Mouse (Mus musculus) CH12F3 (cell line): ENCODE measurements around the gene Nfkb1.

Source experiments
- in situ Hi-C: fragments of 300-500 bp; cut with MboI; formaldehyde crosslinking; loops from 2 replicates; pipeline ENCODE4 v1.14.3; 2020; ENCODE audit warnings: low sequenced_read_pairs

The Nfkb1 gene

GRCm38 (mm10) chr3:135594238-135594917, 97.0 kb downstream of the Nfkb1 start:
- in situ Hi-C loops = no loop called here

- in situ Hi-C loops = no loop called here
Measured at GRCm38 (mm10) chr3:135592011-135592410, 99.3 kb downstream of the Nfkb1 start.

- in situ Hi-C loops = no loop called here
Measured at GRCm38 (mm10) chr3:135591376-135591775, 100.0 kb downstream of the Nfkb1 start.

- in situ Hi-C loops = no loop called here
Measured at GRCm38 (mm10) chr3:135590471-135590870, 100.9 kb downstream of the Nfkb1 start.

GRCm38 (mm10) chr3:135586471-135586880, 104.9 kb downstream of the Nfkb1 start:
- in situ Hi-C loops = no loop called here

- in situ Hi-C loops = no loop called here
Measured at GRCm38 (mm10) chr3:135586060-135586459, 105.3 kb downstream of the Nfkb1 start.

- in situ Hi-C loops = no loop called here
Measured at GRCm38 (mm10) chr3:135585482-135585881, 105.9 kb downstream of the Nfkb1 start.

GRCm38 (mm10) chr3:135582246-135582645, 109.1 kb downstream of the Nfkb1 start:
- in situ Hi-C loops = no loop called here

GRCm38 (mm10) chr3:135581606-135582117, 109.7 kb downstream of the Nfkb1 start:
- in situ Hi-C loops = no loop called here

- in situ Hi-C loops = no loop called here
Measured at GRCm38 (mm10) chr3:135580439-135581275, 110.7 kb downstream of the Nfkb1 start.

- in situ Hi-C loops = no loop called here
Measured at GRCm38 (mm10) chr3:135579179-135579578, 112.2 kb downstream of the Nfkb1 start.

- in situ Hi-C loops = no loop called here
Measured at GRCm38 (mm10) chr3:135578588-135579140, 112.7 kb downstream of the Nfkb1 start.

- in situ Hi-C loops = no loop called here
Measured at GRCm38 (mm10) chr3:135575126-135575525, 116.2 kb downstream of the Nfkb1 start.

- in situ Hi-C loops = no loop called here
Measured at GRCm38 (mm10) chr3:135573051-135573450, 118.3 kb downstream of the Nfkb1 start.

GRCm38 (mm10) chr3:135571540-135571939, 119.8 kb downstream of the Nfkb1 start:
- in situ Hi-C loops = no loop called here

- in situ Hi-C loops = no loop called here
Measured at GRCm38 (mm10) chr3:135568633-135569032, 122.7 kb downstream of the Nfkb1 start.

- in situ Hi-C loops = no loop called here
Measured at GRCm38 (mm10) chr3:135567888-135568287, 123.5 kb downstream of the Nfkb1 start.

- in situ Hi-C loops = no loop called here
Measured at GRCm38 (mm10) chr3:135565306-135565705, 126.0 kb downstream of the Nfkb1 start.

- in situ Hi-C loops = no loop called here
Measured at GRCm38 (mm10) chr3:135564706-135565105, 126.6 kb downstream of the Nfkb1 start.

GRCm38 (mm10) chr3:135563163-135563689, 128.1 kb downstream of the Nfkb1 start:
- in situ Hi-C loops = no loop called here

GRCm38 (mm10) chr3:135562036-135562435, 129.3 kb downstream of the Nfkb1 start:
- in situ Hi-C loops = no loop called here
